Mouse (Mus musculus): ENCODE data around the gene Ccdc32. TPM values are rescaled to one million over a fixed set of nuclear protein-coding genes. Genes with fewer than 3 reads are reported as not detected.
A peak's percentile ranks its signal among the peaks of the same experiment; 100 is the strongest.
"Not testable (repeated sequence)": the region's sequence is repeated elsewhere in the genome, so short reads cannot be mapped to it uniquely, and the experiment has no call there.

The Ccdc32 gene
- polyA plus RNA-seq, 1 experiment from 2014 or later, result 24.1 TPM

GRCm38 (mm10) chr2:119026951-119027350, 2.2 kb downstream of the Ccdc32 start:
- H3K9ac ChIP-seq, result no peak overlapping the region
- H3K4me2 ChIP-seq, result no peak overlapping the region
- H3K4me3 ChIP-seq, result no peak overlapping the region
- 88% methylated on average over 4 of the region's 4 CpGs for WGBS
- H3K27me3 ChIP-seq, result no peaks in the 10 kb centered on the region
- peaks cover 26% of the 10 kb centered on the region for H3K36me3 ChIP-seq
- peaks cover 9% of the 10 kb centered on the region; the same call in 1 of the 2 replicates for H3K4me1 ChIP-seq
- H3K9me3 ChIP-seq, result no peaks in the 10 kb centered on the region
- no peak overlapping the region for H3K27ac ChIP-seq
- ATAC-seq (ENCODE audit: insufficient number of reproducible peaks, low FRiP score, low TSS enrichment, low read depth), result no peak

GRCm38 (mm10) chr2:119025239-119025616, 4.0 kb downstream of the Ccdc32 start:
- no peaks in the 10 kb centered on the region for H3K27me3 ChIP-seq
- ATAC-seq (ENCODE audit: insufficient number of reproducible peaks, low FRiP score, low TSS enrichment, low read depth), result no peak
- no peak overlapping the region for H3K4me2 ChIP-seq
- H3K36me3 ChIP-seq, result peaks cover 41% of the 10 kb centered on the region
- no peak overlapping the region for H3K27ac ChIP-seq
- H3K4me3 ChIP-seq, result no peak overlapping the region
- H3K9ac ChIP-seq, result no peak overlapping the region
- H3K4me1 ChIP-seq, result peaks cover 9% of the 10 kb centered on the region; the same call in 1 of the 2 replicates
- H3K9me3 ChIP-seq, result no peaks in the 10 kb centered on the region
- 77% methylated on average over 4 of the region's 4 CpGs for WGBS

DNA sequence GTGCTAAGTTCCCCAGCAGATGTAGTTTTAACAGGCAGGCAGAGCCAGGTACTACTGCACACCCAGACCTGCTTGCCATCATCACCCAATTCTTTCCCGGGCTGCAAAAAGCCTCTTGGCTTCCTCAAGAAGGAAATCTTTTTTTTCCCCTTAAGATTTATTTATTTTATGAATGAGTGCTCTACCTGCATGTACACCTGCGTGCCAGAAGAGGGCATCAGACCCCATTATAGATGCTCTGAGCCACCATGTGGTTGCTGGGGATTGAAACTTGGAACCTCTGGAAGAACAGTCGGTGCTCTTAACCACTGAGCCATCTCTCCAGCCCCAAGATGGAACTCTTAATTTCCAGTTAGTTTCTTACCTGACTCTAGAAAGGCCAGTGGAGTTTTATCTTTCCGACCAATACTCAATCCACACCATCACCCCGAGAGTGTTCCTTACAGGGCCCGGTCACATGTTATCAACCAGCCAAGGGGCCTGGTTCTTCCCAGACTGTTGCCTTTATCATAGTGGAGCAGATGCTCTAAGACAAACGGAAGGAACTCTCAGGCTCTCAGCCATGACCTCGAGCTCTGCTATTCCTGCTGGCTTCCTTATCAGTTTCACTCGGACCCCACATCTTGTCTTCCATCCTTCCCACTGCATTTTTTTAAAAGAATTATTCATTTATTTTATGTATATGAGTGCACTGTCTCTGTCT, 4.5 kb downstream of the Ccdc32 start:
- peaks cover 44% of the 10 kb centered on the region for H3K36me3 ChIP-seq
- H3K4me1 ChIP-seq, result peaks cover 9% of the 10 kb centered on the region; the same call in 1 of the 2 replicates
- WGBS, result 68% methylated on average over 9 of the region's 9 CpGs
- H3K9ac ChIP-seq, result no peak overlapping the region
- no peaks in the 10 kb centered on the region for H3K9me3 ChIP-seq
- ATAC-seq (ENCODE audit: insufficient number of reproducible peaks, low FRiP score, low TSS enrichment, low read depth), result no peak
- no peak overlapping the region for H3K4me3 ChIP-seq
- H3K27me3 ChIP-seq, result no peaks in the 10 kb centered on the region
- no peak overlapping the region for H3K4me2 ChIP-seq
- H3K27ac ChIP-seq, result no peak overlapping the region

DNA sequence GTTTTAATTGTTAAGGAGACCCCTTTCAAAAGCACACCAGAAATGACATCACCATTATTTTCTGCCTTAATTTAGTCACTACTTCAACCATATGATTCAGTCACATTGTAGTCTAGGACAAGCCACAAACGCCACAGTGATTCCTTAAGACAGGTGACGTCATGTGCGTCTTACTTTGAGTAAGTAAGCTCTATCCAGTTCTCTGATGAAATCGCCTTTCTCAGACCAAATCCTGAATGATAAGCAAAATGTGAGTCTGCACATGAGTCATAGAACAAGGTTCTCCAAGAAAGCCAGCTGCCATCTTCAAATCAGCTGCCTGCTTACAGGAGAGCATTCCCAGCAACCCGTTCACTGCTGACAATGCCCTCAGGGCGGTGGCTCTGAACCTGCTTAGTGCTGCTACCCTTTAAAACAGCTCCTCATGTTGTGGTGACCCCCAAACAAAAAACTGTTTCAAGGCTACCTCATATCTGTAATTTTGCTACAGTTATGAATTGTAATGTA, 6.0 kb downstream of the Ccdc32 start:
- H3K4me1 ChIP-seq, result peaks cover 9% of the 10 kb centered on the region
- H3K4me2 ChIP-seq, result no peak overlapping the region
- no peak overlapping the region for H3K9ac ChIP-seq
- H3K27ac ChIP-seq, result no peak overlapping the region
- H3K9me3 ChIP-seq, result no peaks in the 10 kb centered on the region
- H3K4me3 ChIP-seq, result no peak overlapping the region
- H3K27me3 ChIP-seq, result no peaks in the 10 kb centered on the region
- no peak for ATAC-seq (ENCODE audit: insufficient number of reproducible peaks, low FRiP score, low TSS enrichment, low read depth)
- H3K36me3 ChIP-seq, result peaks cover 54% of the 10 kb centered on the region
- 88% methylated on average over 6 of the region's 6 CpGs for WGBS

DNA sequence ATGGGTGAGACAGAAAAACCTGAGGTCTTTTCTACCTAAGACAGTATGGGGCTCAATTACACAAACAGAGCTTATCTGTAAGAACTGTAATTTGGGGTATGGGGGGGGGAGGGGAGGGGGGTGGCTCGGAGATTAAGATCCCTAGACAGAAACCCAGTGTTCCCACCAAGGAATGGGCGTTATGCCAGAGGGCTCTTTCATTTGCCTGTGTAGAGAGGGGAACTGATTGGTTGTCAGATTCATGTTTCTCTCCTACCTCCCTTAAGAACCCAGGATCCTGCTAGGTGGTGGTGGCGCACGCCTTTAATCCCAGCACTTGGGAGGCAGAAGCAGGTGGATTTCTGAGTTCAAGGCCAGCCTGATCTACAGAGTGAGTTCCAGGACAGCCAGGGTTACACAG, 9.7 kb downstream of the Ccdc32 start:
- ATAC-seq (ENCODE audit: insufficient number of reproducible peaks, low FRiP score, low TSS enrichment, low read depth), result no peak
- H3K4me1 ChIP-seq, result peaks cover 9% of the 10 kb centered on the region
- peak overlapping the region; percentile 78; the same call in 1 of the 2 replicates for H3K27ac ChIP-seq
- H3K27me3 ChIP-seq, result no peaks in the 10 kb centered on the region
- H3K9ac ChIP-seq, result no peak overlapping the region
- H3K36me3 ChIP-seq, result peaks cover 46% of the 10 kb centered on the region
- 54% methylated on average over 4 of the region's 4 CpGs for WGBS
- no peaks in the 10 kb centered on the region for H3K9me3 ChIP-seq
- no peak overlapping the region for H3K4me3 ChIP-seq
- no peak overlapping the region for H3K4me2 ChIP-seq

DNA sequence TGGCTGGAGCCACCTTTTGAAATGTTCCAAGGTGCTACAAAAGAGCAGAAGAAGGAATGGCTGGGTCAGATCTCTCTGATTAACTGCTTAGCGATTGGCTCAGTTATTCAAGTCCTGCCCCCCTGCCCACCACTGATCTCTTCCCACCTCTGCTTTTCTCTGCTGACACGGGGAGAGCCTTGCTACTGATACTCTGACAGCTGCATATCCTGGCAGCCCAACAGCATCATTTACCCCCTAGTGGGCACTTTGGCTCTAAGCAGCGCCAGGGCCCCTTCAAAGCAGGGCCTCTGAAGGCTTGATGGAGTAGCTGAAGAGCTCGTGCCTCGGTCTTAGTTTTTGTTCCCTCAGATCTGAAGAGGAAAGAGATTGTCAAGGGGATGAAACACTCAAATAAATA, 10.1 kb downstream of the Ccdc32 start:
- ATAC-seq (ENCODE audit: insufficient number of reproducible peaks, low FRiP score, low TSS enrichment, low read depth), result 0 out of 2 replicates have a peak, but pooled peaks have one; percentile 36
- H3K9ac ChIP-seq, result no peak overlapping the region
- H3K27ac ChIP-seq, result peak overlapping the region; percentile 78
- no peak overlapping the region; the same call in 1 of the 2 replicates for H3K4me2 ChIP-seq
- WGBS, result 8% methylated on average over 5 of the region's 5 CpGs
- H3K4me1 ChIP-seq, result peaks cover 9% of the 10 kb centered on the region
- no peak overlapping the region for H3K4me3 ChIP-seq
- no peaks in the 10 kb centered on the region for H3K27me3 ChIP-seq
- H3K36me3 ChIP-seq, result peaks cover 46% of the 10 kb centered on the region
- no peaks in the 10 kb centered on the region for H3K9me3 ChIP-seq

DNA sequence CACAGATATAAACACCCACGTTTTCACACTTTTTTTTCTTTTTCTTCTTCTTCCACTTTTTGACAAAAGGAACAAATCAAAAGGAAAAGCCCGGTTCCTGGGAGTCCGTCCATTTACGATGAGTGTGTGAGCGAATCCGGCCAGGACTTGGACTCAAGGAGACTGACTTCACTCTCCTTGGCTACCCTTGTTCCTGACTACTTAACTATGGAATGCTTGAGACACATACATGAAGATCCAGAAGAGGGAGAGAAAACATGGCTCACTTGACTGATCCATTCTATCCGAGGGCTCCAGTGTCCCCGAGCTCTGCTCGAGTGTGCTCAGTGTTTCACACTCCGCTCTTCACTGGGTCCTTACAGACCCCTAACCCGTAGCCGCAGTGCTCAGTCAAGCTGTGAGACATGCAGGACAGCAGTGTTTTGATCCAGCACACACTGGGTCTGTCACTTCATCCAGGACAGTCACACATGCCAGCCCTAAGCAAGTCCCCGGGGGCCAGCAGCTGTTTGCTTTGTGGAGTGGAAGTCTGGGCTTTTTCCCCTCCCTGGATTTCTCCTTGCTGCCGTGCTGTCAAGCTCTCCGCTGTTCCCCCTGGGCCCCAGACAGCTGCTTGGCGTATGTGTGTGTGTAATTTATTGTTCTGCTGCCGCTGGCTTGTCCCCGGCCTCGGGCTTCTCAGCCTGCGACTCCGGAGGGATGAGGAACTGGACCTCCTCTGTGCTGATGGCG, 10.6 kb downstream of the Ccdc32 start:
- no peak overlapping the region for H3K9ac ChIP-seq
- peaks cover 46% of the 10 kb centered on the region for H3K36me3 ChIP-seq
- H3K4me1 ChIP-seq, result peaks cover 9% of the 10 kb centered on the region
- H3K27ac ChIP-seq, result peak overlapping the region; percentile 78
- no peak overlapping the region; the same call in 1 of the 2 replicates for H3K4me2 ChIP-seq
- 43% methylated on average over 22 of the region's 22 CpGs for WGBS
- H3K4me3 ChIP-seq, result no peak overlapping the region
- H3K27me3 ChIP-seq, result no peaks in the 10 kb centered on the region
- H3K9me3 ChIP-seq, result no peaks in the 10 kb centered on the region
- ATAC-seq (ENCODE audit: insufficient number of reproducible peaks, low FRiP score, low TSS enrichment, low read depth), result peak; percentile 80

DNA sequence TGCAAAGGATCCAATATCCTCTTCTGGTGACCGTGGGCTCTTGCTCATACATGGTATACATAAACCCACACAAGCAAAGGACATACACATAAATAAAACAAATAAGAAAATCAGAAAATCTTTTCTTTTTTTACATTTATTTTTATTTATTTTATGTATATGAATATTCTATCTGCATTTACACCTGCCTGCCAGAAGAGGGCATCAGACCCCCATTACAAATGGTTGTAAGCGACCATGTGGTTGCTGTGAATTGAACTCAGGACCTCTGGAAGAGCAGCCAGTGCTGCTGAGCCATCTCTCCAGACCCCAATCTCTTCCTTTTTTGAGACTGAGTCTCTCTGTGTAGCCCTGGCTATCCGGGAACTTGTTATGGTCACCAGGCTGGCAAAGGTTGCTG, 11.5 kb downstream of the Ccdc32 start:
- Histone ChIP-seq H3K4me1 (peaks cover 9% of the 10 kb centered on the region), H3K4me3 (no peak overlapping the region), H3K4me2 (no peak overlapping the region), H3K9me3 (no peaks in the 10 kb centered on the region), H3K27ac (no peak overlapping the region), H3K27me3 (no peaks in the 10 kb centered on the region), H3K36me3 (peaks cover 39% of the 10 kb centered on the region), H3K9ac (no peak overlapping the region)
- ATAC-seq (ENCODE audit: insufficient number of reproducible peaks, low FRiP score, low TSS enrichment, low read depth), result no peak
- WGBS, result 93% methylated on average over 3 of the region's 3 CpGs

DNA sequence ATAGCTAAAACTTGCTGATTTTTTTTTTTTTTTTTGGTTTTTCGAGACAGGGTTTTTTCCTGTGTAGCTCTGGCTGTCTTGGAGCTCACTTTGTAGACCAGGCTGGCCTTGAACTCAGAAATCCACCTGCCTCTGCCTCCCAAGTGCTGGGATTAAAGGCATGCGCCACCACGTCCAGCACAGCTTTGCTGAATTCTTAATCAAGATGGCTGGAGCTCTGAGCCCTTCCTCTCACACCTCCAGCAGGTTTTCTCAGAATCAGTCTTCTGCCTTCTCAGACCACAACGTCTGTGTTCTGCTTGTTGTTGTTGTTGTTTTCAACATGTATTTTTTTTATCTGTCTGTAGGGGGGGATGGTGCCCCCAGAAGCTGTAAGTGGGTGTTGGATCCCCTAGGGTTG, 12.9 kb downstream of the Ccdc32 start:
- H3K4me3 ChIP-seq; H3K27me3 ChIP-seq; H3K9me3 ChIP-seq; H3K27ac ChIP-seq; H3K9ac ChIP-seq; ATAC-seq (ENCODE audit: insufficient number of reproducible peaks, low FRiP score, low TSS enrichment, low read depth); H3K4me1 ChIP-seq; H3K4me2 ChIP-seq: not testable (repeated sequence)
- H3K36me3 ChIP-seq, result peaks cover 26% of the 10 kb centered on the region
- WGBS, result 78% methylated on average over 4 of the region's 4 CpGs

- 58% methylated on average over 12 of the region's 12 CpGs for WGBS
Measured at GRCm38 (mm10) chr2:119015604-119016180, 13.5 kb downstream of the Ccdc32 start.

DNA sequence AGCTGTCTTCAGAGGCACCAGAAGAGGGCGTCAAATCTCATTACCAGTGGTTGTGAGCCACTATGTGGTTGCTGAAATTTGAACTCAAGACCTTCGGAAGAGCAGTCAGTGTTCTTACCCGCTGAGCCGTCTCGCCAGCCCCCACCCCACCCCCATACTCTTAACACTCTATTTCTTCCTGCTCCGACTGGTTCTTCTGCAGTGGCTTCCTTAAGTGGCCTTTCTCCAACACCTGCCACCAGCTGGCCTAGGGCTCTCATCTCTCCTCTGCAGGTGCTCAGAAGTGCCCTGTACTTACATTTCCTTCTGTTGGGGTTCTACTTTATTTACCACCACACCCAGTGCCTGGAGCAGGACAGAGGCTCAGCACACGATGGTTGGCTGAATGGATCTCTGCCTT, 14.2 kb downstream of the Ccdc32 start:
- Histone ChIP-seq H3K4me3 (no peak overlapping the region), H3K9ac (no peak overlapping the region), H3K9me3 (no peaks in the 10 kb centered on the region), H3K36me3 (peaks cover 16% of the 10 kb centered on the region), H3K4me2 (no peak overlapping the region), H3K27ac (no peak overlapping the region), H3K27me3 (no peaks in the 10 kb centered on the region), H3K4me1 (peaks cover 9% of the 10 kb centered on the region)
- no peak for ATAC-seq (ENCODE audit: insufficient number of reproducible peaks, low FRiP score, low TSS enrichment, low read depth)
- WGBS, result 72% methylated on average over 7 of the region's 7 CpGs

More at GRCm38 (mm10) chr2:119015604-119016180, 13.5 kb downstream of the Ccdc32 start:
- Histone ChIP-seq H3K4me1 (peaks cover 9% of the 10 kb centered on the region), H3K27me3 (no peaks in the 10 kb centered on the region), H3K4me2 (no peak overlapping the region), H3K9ac (no peak overlapping the region), H3K4me3 (no peak overlapping the region), H3K27ac (no peak overlapping the region), H3K36me3 (peaks cover 20% of the 10 kb centered on the region), H3K9me3 (no peaks in the 10 kb centered on the region)
- ATAC-seq (ENCODE audit: insufficient number of reproducible peaks, low FRiP score, low TSS enrichment, low read depth), result no peak

DNA sequence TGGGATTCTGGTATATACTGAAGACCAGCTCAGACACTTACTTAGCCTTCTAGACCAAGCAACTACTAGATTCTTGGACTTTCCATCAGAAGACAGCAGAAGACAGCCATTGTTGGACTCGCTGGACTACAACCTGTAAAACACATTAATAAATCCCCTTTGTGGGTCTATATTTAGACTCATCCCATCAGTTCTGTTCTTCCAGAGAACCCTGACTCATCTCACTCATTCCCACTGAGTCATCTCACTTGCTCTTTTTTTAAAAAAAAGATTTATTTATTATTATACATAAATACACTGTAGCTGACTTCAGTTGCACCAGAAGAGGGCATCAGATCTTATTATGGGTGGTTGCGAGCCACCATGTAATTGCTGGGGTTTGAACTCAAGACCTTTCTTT, 19.8 kb downstream of the Ccdc32 start:
- Histone ChIP-seq H3K9ac (no peak overlapping the region), H3K4me1 (no peaks in the 10 kb centered on the region), H3K4me3 (no peak overlapping the region), H3K4me2 (no peak overlapping the region), H3K27me3 (no peaks in the 10 kb centered on the region), H3K36me3 (no peaks in the 10 kb centered on the region), H3K9me3 (no peaks in the 10 kb centered on the region), H3K27ac (no peak overlapping the region)
- no peak for ATAC-seq (ENCODE audit: insufficient number of reproducible peaks, low FRiP score, low TSS enrichment, low read depth)
- WGBS, result 86% methylated on average over 2 of the region's 2 CpGs
